Mouse (Mus musculus) fat pad, adult 2 months (tissue): ENCODE data around the gene Rbm25.

ENCODE experiments used
- DNase-seq: peaks from one replicate; pipeline ENCODE4 v3.0.0-alpha.2; 2011; ENCODE audit warnings: low read depth, low spot score; ENCODE audit errors: extremely low read depth

Gene Rbm25

GRCm38 (mm10) chr12:83726510-83727308 is 95.7 kb downstream of the Rbm25 start:
- DNase-seq, result no peak

GRCm38 (mm10) chr12:83732225-83732624 is 101.2 kb downstream of the Rbm25 start:
- DNase-seq, result no peak
